Mouse (Mus musculus) testis, adult 2 months (tissue): ENCODE measurements around the gene Rwdd4a.

ENCODE experiments used
- CTCF ChIP-seq: fragments of 200-500 bp; IDR thresholded peaks from 2 replicates; pipeline ENCODE4 v1.5.1; 2012; ENCODE audit warnings: low read depth, mild to moderate bottlenecking, inconsistent platforms, low read length, moderate library complexity; ENCODE audit not compliant: control insufficient read depth, insufficient read depth, insufficient replicate concordance
- POLR2A ChIP-seq: fragments of 200-500 bp; IDR thresholded peaks from 2 replicates; pipeline ENCODE4 v1.6.1; 2012; ENCODE audit warnings: low read depth, mild to moderate bottlenecking, inconsistent platforms, low read length, moderate library complexity; ENCODE audit not compliant: control insufficient read depth

GRCm38 (mm10) chr8:47566551-47566950 lies 33.1 kb downstream of the Rwdd4a start:
- TF ChIP-seq CTCF (no peak), POLR2A (no peak)
